Mouse (Mus musculus) heart, adult 18-20 months (tissue): ENCODE measurements at regions not wholly inside any gene's neighbourhood (a gene's known extent, or its start where the extent isn't known, plus 50 kb on each side); places are given as distances from the start of the nearest gene placed in this dataset.
A peak's percentile ranks its signal among the peaks of the same experiment; 100 is the strongest.

Source experiments
- DNase-seq, 2 experiments: peaks; one replicate each; pipeline ENCODE4 v3.0.0; 2021 to 2022; ENCODE audit warnings: mixed read lengths in 1 of 2

DNA sequence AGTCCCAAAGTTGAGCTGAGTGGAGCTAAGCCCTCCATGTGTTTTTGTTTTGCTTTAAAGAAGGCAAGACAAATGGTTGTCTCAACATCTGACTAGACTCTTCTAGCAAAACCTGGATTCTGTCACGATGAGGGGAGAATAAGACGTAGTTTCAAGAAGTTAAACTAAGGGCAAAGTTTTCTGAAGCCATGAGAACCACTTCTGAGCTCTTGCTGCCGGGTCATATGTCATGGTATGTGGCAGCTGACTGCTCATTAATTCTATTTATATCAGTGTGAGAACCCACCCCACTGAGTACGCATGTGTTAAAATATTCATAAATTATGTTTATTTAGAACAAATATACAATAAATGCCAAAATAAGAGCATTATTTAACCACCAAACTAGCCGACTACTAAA lies 58.4 kb upstream of the Etaa1 start:
- DNase-seq: no peak

DNA sequence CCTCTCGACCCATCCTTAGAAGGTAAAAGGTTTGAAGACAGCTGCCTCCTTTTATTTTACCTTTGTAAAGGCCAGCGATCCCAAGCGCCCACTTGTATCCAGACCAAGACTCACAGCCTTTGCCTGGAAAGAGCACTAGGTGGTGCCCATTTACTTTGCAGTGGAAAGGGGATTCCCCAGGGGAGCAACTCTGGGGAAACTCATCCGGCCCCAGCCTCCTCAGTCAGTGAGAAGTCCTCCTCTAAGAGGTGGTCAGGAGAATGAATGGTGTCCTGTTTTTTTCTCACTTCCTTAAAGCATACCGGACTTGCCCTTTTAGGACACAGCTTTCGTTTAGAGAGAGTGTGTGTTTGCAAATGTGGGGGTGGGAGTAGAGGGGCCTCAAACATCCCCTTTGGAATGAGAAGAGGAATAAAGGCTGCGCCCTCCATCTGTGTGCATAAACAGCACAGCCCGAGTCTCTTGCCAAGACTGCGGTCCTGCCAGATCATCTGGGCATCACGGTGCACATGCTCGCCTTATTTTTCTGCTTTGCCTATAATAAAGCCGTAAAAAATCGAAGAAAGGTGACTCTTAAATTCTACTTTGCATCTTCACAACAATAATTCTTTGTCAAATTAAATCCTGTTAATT lies 57.5 kb upstream of the Etaa1 start:
- DNase-seq: peak; percentile 37 to 51

DNA sequence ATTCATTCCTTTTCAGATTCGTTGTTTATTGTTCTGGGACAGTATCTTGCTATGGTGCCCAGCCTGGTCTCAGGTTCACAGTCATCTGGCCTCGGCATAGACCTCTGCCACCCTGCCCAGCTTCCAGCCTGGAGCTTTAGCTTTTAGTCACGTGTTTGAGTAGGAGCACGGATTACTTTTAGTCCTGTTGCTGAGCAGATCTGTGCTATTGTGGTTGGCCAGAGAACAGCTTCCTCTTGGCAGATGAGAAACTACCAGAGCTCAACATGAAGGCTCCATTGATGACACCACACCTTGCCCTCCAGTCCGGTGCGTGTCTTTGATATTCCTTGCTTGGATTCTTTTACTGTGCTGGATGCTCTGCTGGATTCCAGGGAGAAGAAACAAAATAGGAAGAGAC lies 54.5 kb upstream of the Etaa1 start:
- DNase-seq: no peak
